Mouse (Mus musculus): ENCODE measurements around the gene Epas1.

GRCm38 (mm10) chr17:86768596-86768995, 15.1 kb downstream of the Epas1 start:
- TF ChIP-seq CTCF (IDR thresholded peaks at IDR 0.05; ENCODE audit: control insufficient read depth, insufficient read depth, low read length) (no peak), POLR2A (IDR thresholded peaks at IDR 0.05; ENCODE audit: borderline replicate concordance, control insufficient read depth, low read depth, low read length) (no peak)

Measured in bone marrow, adult 2 months (tissue).